Mouse (Mus musculus) E14TG2a.4 (cell line): ENCODE results near the gene Cyp2s1.

Source experiments
- CTCF ChIP-seq: conservative IDR thresholded peaks from 2 replicates; pipeline ENCODE4 v1.5.1; 2014; ENCODE audit warnings: low read length
- NANOG ChIP-seq: IDR thresholded peaks from 2 replicates; pipeline ENCODE4 v1.6.1; 2014; ENCODE audit warnings: borderline replicate concordance, low read length, mixed read lengths
- POU5F1 ChIP-seq: IDR thresholded peaks from 2 replicates; pipeline ENCODE4 v1.6.1; 2014; ENCODE audit warnings: low read length, borderline replicate concordance

DNA sequence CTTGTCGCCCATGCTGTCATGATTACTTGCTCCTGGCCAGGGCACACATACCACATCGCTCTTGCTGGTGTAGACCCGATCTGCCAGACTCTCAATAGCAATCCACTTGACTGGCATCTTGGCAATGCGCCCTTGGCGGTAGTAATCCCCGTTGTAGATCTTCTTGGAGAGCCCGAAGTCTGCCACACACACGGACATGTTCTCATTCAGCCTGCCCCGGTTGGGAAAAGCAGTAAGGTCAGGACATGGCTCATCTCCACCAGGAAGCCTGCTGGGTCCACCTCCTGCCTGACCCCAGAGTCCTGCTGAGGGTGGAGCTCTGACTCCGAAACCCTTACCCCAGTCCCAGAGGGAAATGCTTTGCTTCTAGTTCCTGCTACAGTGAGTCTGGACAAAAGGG is 55.4 kb downstream of the Cyp2s1 start:
- TF ChIP-seq CTCF, result no peak
- no peak for TF ChIP-seq NANOG
- TF ChIP-seq POU5F1, result no peak
